Mouse (Mus musculus) urinary bladder, postnatal 36 days (tissue): ENCODE measurements around the gene Car4.
A peak's percentile ranks its signal among the peaks of the same experiment; 100 is the strongest.

Experiments
- DNase-seq, 2 experiments: peaks; one replicate each; pipeline ENCODE4 v3.0.0; 2022; ENCODE audit warnings: low spot score in 2 of 2, mixed read lengths in 1 of 2

Car4 gene

GRCm38 (mm10) chr11:84958271-84958630 lies 665 bp downstream of the Car4 start:
- DNase-seq = no peak

- no peak for DNase-seq
Measured at GRCm38 (mm10) chr11:84959181-84959580, 1.6 kb downstream of the Car4 start.

- DNase-seq = peak in 1 of 2 experiments; percentile 45
Measured at GRCm38 (mm10) chr11:84959701-84960181, 2.2 kb downstream of the Car4 start.

- DNase-seq = no peak
Measured at GRCm38 (mm10) chr11:84960291-84960690, 2.7 kb downstream of the Car4 start.

- no peak for DNase-seq
Measured at GRCm38 (mm10) chr11:84960780-84961179, 3.2 kb downstream of the Car4 start.

- DNase-seq = no peak
Measured at GRCm38 (mm10) chr11:84961571-84961970, 4.0 kb downstream of the Car4 start.

GRCm38 (mm10) chr11:84962536-84962935 lies 5.0 kb downstream of the Car4 start:
- DNase-seq = no peak

- no peak for DNase-seq
Measured at GRCm38 (mm10) chr11:84963556-84963955, 6.0 kb downstream of the Car4 start.

- no peak for DNase-seq
Measured at GRCm38 (mm10) chr11:84966696-84967095, 9.1 kb downstream of the Car4 start.

- DNase-seq = no peak
Measured at GRCm38 (mm10) chr11:84967113-84967512, 9.5 kb downstream of the Car4 start.

- no peak for DNase-seq
Measured at GRCm38 (mm10) chr11:84968309-84968708, 10.7 kb downstream of the Car4 start.

GRCm38 (mm10) chr11:84968775-84969174 lies 11.2 kb downstream of the Car4 start:
- DNase-seq = peak in 1 of 2 experiments; percentile 47

GRCm38 (mm10) chr11:84972067-84972466 lies 14.5 kb downstream of the Car4 start:
- DNase-seq = no peak

- DNase-seq = no peak
Measured at GRCm38 (mm10) chr11:84973661-84974060, 16.1 kb downstream of the Car4 start.

GRCm38 (mm10) chr11:84974582-84974981 lies 17.0 kb downstream of the Car4 start:
- DNase-seq = no peak

GRCm38 (mm10) chr11:84976706-84977105 lies 19.1 kb downstream of the Car4 start:
- no peak for DNase-seq

GRCm38 (mm10) chr11:84977385-84977952 lies 19.9 kb downstream of the Car4 start:
- DNase-seq = no peak

GRCm38 (mm10) chr11:84978113-84978512 lies 20.5 kb downstream of the Car4 start:
- DNase-seq = no peak

GRCm38 (mm10) chr11:84979351-84979750 lies 21.8 kb downstream of the Car4 start:
- DNase-seq = no peak

- no peak for DNase-seq
Measured at GRCm38 (mm10) chr11:84980697-84981096, 23.1 kb downstream of the Car4 start.

GRCm38 (mm10) chr11:84985421-84985820 lies 27.8 kb downstream of the Car4 start:
- DNase-seq = no peak

GRCm38 (mm10) chr11:84988341-84988919 lies 30.8 kb downstream of the Car4 start:
- DNase-seq = no peak

GRCm38 (mm10) chr11:84992996-84993395 lies 35.4 kb downstream of the Car4 start:
- DNase-seq = no peak

- DNase-seq = no peak
Measured at GRCm38 (mm10) chr11:84995241-84995640, 37.7 kb downstream of the Car4 start.
